Mouse (Mus musculus) neural tube, embryonic 11.5 days (tissue): ENCODE measurements around the gene Gm38394. TPM values are rescaled to one million over a fixed set of nuclear protein-coding genes. Genes with fewer than 3 reads are reported as not detected.
"Not testable (repeated sequence)": the region's sequence is repeated elsewhere in the genome, so short reads cannot be mapped to it uniquely, and the experiment has no call there.

Source experiments
- ATAC-seq: fragments of 200-750 bp; cut with Nextera tagmentation; 2 replicates; pipeline ENCODE4 v1.8.0; 2017; ENCODE audit warnings: moderate number of reproducible peaks, mild to moderate bottlenecking, moderate TSS enrichment, moderate library complexity; ENCODE audit not compliant: insufficient read depth, low FRiP score, low TSS enrichment
- DNase-seq: peaks from one replicate; pipeline ENCODE4 v3.0.0-alpha.2; 2015; ENCODE audit warnings: low spot score
- H3K27ac ChIP-seq: fragments of 300-500 bp; sonication (generic); 2 replicates; pipeline ENCODE4 v1.5.1; 2014; ENCODE audit warnings: low read depth, mild to moderate bottlenecking, low read length
- H3K27me3 ChIP-seq: fragments of 300-500 bp; sonication (generic); 2 replicates; pipeline ENCODE4 v1.6.1; 2014; ENCODE audit warnings: mild to moderate bottlenecking, low read length, mixed read lengths; ENCODE audit not compliant: control insufficient read depth, insufficient read depth
- H3K36me3 ChIP-seq: fragments of 300-500 bp; sonication (generic); 2 replicates; pipeline ENCODE4 v1.6.1; 2014; ENCODE audit warnings: mild to moderate bottlenecking, low read length, moderate library complexity, mixed read lengths; ENCODE audit not compliant: control insufficient read depth, insufficient read depth
- H3K4me1 ChIP-seq: fragments of 300-500 bp; sonication (generic); 2 replicates; pipeline ENCODE4 v1.6.1; 2014; ENCODE audit warnings: low read length, mixed read lengths; ENCODE audit not compliant: control insufficient read depth, insufficient read depth
- H3K4me2 ChIP-seq: fragments of 300-500 bp; sonication (generic); 2 replicates; pipeline ENCODE4 v1.6.1; 2014; ENCODE audit warnings: low read depth, mild to moderate bottlenecking, moderate library complexity
- H3K4me3 ChIP-seq: fragments of 300-500 bp; sonication (generic); 2 replicates; pipeline ENCODE4 v1.5.1; 2014; ENCODE audit warnings: low read depth, low read length
- H3K9ac ChIP-seq: fragments of 300-500 bp; sonication (generic); 2 replicates; pipeline ENCODE4 v1.6.1; 2014; ENCODE audit warnings: mild to moderate bottlenecking, low read length
- H3K9me3 ChIP-seq: fragments of 300-500 bp; sonication (generic); 2 replicates; pipeline ENCODE4 v1.6.1; 2016; ENCODE audit warnings: low read length; ENCODE audit not compliant: control insufficient read depth
- WGBS: fragments of 180-500 bp; shearing (Covaris S2); extraction: QIAGEN DNeasy Blood & Tissue Kit; methylation state at CpG from one replicate; pipeline ENCODE4 v1.1.7; 2014; 5-methylcytosine and 5-hydroxymethylcytosine counted together
- polyA plus RNA-seq: library from polyadenylated mRNA; unstranded; fragments of >200 nt; fragmentation: Nextera tagmentation; extraction: Ambion mirVana; gene quantifications from 2 replicates; pipeline ENCODE4 v1.2.1, GENCODE M21; 2014

Gene Gm38394
- polyA plus RNA-seq, result 6.8 and 6.9 TPM in 2 replicates

- ATAC-seq, result peak; percentile 98
These were observed at the start of gene Gm38394 for GRCm38 (mm10) chr1:133661203-133661933. Gene Gm38394 (minus strand): TSS chr1:133661318.

GRCm38 (mm10) chr1:133710895-133711294, 49.8 kb upstream of the Gm38394 start:
- no peak for DNase-seq
- Histone ChIP-seq H3K4me3 (no peak overlapping the region), H3K9ac (no peak overlapping the region), H3K9me3 (no peaks in the 10 kb centered on the region), H3K4me2 (no peak overlapping the region), H3K27ac (no peak overlapping the region), H3K27me3 (no peaks in the 10 kb centered on the region), H3K36me3 (no peaks in the 10 kb centered on the region), H3K4me1 (no peaks in the 10 kb centered on the region)
- WGBS, result 51% methylated on average over 6 of the region's 6 CpGs
- no peak for ATAC-seq

More at GRCm38 (mm10) chr1:133661203-133661933, at the start of gene Gm38394:
- H3K27me3 ChIP-seq, result no peaks in the 10 kb centered on the region
- peak within 1 kb of the TSS; percentile 70 for H3K4me3 ChIP-seq
- WGBS, result 3% methylated on average over 26 of the region's 26 CpGs
- peak within 1 kb of the TSS; percentile 83 for H3K4me2 ChIP-seq
- H3K9me3 ChIP-seq, result no peaks in the 10 kb centered on the region
- DNase-seq, result peak; percentile 92
- peak within 1 kb of the TSS; percentile 77 for H3K27ac ChIP-seq
- peaks cover 11% of the 10 kb centered on the region; the same call in 1 of the 2 replicates for H3K4me1 ChIP-seq
- peak within 1 kb of the TSS; percentile 69 for H3K9ac ChIP-seq
- H3K36me3 ChIP-seq, result peaks cover 4% of the 10 kb centered on the region; the same call in 1 of the 2 replicates

- DNase-seq, result no peak
- whole genome bisulfite sequencing, result 83% methylated on average over 3 of the region's 3 CpGs
These were observed 48.2 kb upstream of the Gm38394 start for GRCm38 (mm10) chr1:133709292-133709691.

GRCm38 (mm10) chr1:133701824-133702223, 40.7 kb upstream of the Gm38394 start:
- H3K36me3 ChIP-seq, H3K27me3 ChIP-seq, H3K4me2 ChIP-seq, H3K4me1 ChIP-seq, H3K9me3 ChIP-seq, DNase-seq, ATAC-seq, H3K9ac ChIP-seq, H3K4me3 ChIP-seq, H3K27ac ChIP-seq: not testable (repeated sequence)
- WGBS, result 7% methylated on average over 1 of the region's 2 CpGs

More at GRCm38 (mm10) chr1:133709292-133709691, 48.2 kb upstream of the Gm38394 start:
- Histone ChIP-seq H3K27me3 (no peaks in the 10 kb centered on the region), H3K4me3 (no peak overlapping the region), H3K9me3 (no peaks in the 10 kb centered on the region), H3K4me2 (no peak overlapping the region), H3K36me3 (no peaks in the 10 kb centered on the region), H3K9ac (no peak overlapping the region), H3K4me1 (no peaks in the 10 kb centered on the region), H3K27ac (no peak overlapping the region)
- no peak for ATAC-seq

- H3K4me1 ChIP-seq, result 0 out of 2 replicates have a peak, but pooled peaks cover 4% of the 10 kb centered on the region
- H3K4me3 ChIP-seq, result no peak overlapping the region
- H3K9ac ChIP-seq, result no peak overlapping the region
- no peaks in the 10 kb centered on the region for H3K27me3 ChIP-seq
- DNase-seq (no peak), ATAC-seq (no peak)
- H3K4me2 ChIP-seq, result no peak overlapping the region
- no peaks in the 10 kb centered on the region for H3K36me3 ChIP-seq
- no peak overlapping the region for H3K27ac ChIP-seq
- no peaks in the 10 kb centered on the region for H3K9me3 ChIP-seq
- 93% methylated on average over 12 of the region's 12 CpGs for WGBS
These were observed 37.0 kb upstream of the Gm38394 start for GRCm38 (mm10) chr1:133697935-133698620.

- Histone ChIP-seq H3K9ac (no peak overlapping the region), H3K9me3 (no peaks in the 10 kb centered on the region), H3K27me3 (no peaks in the 10 kb centered on the region), H3K4me1 (0 out of 2 replicates have a peak, but pooled peaks cover 4% of the 10 kb centered on the region), H3K27ac (no peak overlapping the region), H3K36me3 (no peaks in the 10 kb centered on the region), H3K4me3 (no peak overlapping the region), H3K4me2 (no peak overlapping the region)
- DNase-seq, result no peak
- WGBS, result 50% methylated on average over 7 of the region's 7 CpGs
- no peak for ATAC-seq
These were observed 34.8 kb upstream of the Gm38394 start for GRCm38 (mm10) chr1:133695901-133696300.

- no peak overlapping the region for H3K9ac ChIP-seq
- no peaks in the 10 kb centered on the region for H3K27me3 ChIP-seq
- no peak overlapping the region for H3K4me3 ChIP-seq
- no peak for DNase-seq
- ATAC-seq, result no peak
- WGBS, result 100% methylated on average over 1 of the region's 1 CpGs
- no peaks in the 10 kb centered on the region for H3K9me3 ChIP-seq
- H3K4me1 ChIP-seq, result 0 out of 2 replicates have a peak, but pooled peaks cover 4% of the 10 kb centered on the region
- no peaks in the 10 kb centered on the region for H3K36me3 ChIP-seq
- no peak overlapping the region for H3K27ac ChIP-seq
- no peak overlapping the region for H3K4me2 ChIP-seq
These were observed 33.8 kb upstream of the Gm38394 start for GRCm38 (mm10) chr1:133694876-133695275.

- H3K36me3 ChIP-seq, result no peaks in the 10 kb centered on the region
- no peaks in the 10 kb centered on the region for H3K9me3 ChIP-seq
- WGBS, result 0% methylated on average over 1 of the region's 1 CpGs
- DNase-seq, result no peak
- H3K9ac ChIP-seq, result no peak overlapping the region
- no peak for ATAC-seq
- H3K4me1 ChIP-seq, result 0 out of 2 replicates have a peak, but pooled peaks cover 4% of the 10 kb centered on the region
- no peak overlapping the region for H3K4me2 ChIP-seq
- no peak overlapping the region for H3K4me3 ChIP-seq
- H3K27me3 ChIP-seq, result no peaks in the 10 kb centered on the region
- H3K27ac ChIP-seq, result no peak overlapping the region
These were observed 33.2 kb upstream of the Gm38394 start for GRCm38 (mm10) chr1:133694301-133694700.
